Comparison of ENCODE assay signal across 1 mouse cellular context in the genomic region with DNA sequence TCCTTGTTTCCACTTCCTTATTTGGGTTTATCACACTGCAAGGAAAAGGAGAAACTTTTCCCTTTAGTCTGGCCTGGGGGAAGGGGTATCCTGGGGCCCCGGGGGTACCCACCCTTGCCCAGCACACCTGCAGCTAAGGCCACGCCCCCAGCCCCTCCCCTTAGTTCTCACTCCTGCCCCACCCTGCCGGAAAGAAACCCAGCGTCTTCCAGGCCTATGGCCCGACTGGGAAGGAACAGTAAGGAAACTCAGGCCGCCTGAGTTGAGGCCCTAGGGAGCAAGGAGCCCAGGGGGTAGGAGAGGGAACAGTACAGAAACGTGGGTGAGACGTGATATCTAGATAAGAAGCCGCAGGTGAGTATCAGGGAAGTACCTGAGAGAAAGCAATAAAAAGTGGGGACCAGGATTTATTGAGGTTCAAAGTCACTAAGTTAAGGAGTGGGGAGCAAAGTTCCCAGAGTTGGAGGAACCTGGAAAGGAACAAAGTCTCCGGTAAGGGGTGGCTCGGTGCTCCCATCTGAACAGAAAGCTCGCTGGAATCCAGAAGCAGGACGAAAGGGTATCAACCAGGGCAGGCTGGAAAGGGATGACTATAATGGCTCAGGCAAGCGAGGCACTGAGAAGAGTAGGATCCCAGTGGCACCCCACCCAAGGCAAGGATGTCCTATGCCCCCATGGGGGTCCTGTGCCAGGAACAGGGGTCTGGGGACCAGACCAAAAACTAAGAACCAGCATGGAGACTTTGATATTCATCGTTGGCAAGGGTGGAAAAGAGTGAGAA.
TF ChIP-seq lines count a peak whose summit lies in the region.

No protein-coding gene starts in this region.

TF ChIP-seq in myocyte, 11 proteins besides CTCF, POLR2A, EP300 and RAD21 (continued from another document):
- no peak for TF ChIP-seq MAX (IDR thresholded peaks at IDR 0.05; ENCODE audit: low read depth)
- TF ChIP-seq POLR2AphosphoS2 (IDR thresholded peaks at IDR 0.05; ENCODE audit: insufficient read length, low read depth), result no peak
- TF ChIP-seq TCF3 (IDR thresholded peaks at IDR 0.05; ENCODE audit: insufficient read length, low read depth), result no peak
- TF ChIP-seq SRF (IDR thresholded peaks at IDR 0.05; ENCODE audit: control insufficient read depth, insufficient read length, low read depth), result no peak
- TF ChIP-seq MYOD1 (IDR thresholded peaks at IDR 0.05; ENCODE audit: control insufficient read depth in 1 of 3, insufficient read length in 2 of 3, low read depth in 2 of 3), result no peak
- TF ChIP-seq E2F4 (IDR thresholded peaks at IDR 0.05; ENCODE audit: insufficient read depth), result no peak
- no peak for TF ChIP-seq CEBPB (IDR thresholded peaks at IDR 0.05; ENCODE audit: insufficient read depth, poor library complexity, severe bottlenecking)
TF ChIP-seq in myocyte: peak in this region for 0.
